Mouse (Mus musculus): ENCODE data around the gene Dact2. TPM values are rescaled to one million over a fixed set of nuclear protein-coding genes. Genes with fewer than 3 reads are reported as not detected.

The Dact2 gene
- total and polyA plus RNA-seq, 3 experiments, result not detected

DNA sequence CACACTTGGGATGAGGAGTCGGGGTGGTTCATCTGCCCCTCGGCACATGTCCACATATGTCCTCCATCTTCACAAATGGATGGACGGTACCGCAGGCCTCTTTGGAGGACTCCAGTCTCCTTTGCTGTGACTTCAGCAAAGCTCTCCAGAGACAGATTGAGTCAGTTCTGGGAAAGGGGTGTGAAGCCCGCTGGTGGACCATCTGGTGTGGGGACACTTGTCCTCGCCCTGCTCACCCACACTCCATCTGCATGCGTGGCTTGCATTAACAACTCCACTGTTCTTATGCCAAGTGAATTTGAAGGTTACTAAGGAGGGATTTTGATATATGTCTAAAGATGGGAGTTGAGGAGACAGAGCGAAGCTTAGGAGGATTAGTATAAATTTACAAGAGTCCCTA is 43.8 kb upstream of the Dact2 start:
- Histone ChIP-seq H3K27ac (ENCODE audit: insufficient read depth, low read depth) (no peak overlapping the region), H3K4me1 (ENCODE audit: control insufficient read depth in 1 of 2, insufficient read depth in 2 of 2) (no peaks in the 10 kb centered on the region), H3K4me2 (ENCODE audit: insufficient read depth, low read depth, poor library complexity, severe bottlenecking) (no peak overlapping the region), H3K36me3 (replicated peaks in 1 of 2; ENCODE audit: control insufficient read depth in 1 of 2, insufficient read depth in 1 of 2, low read length in 1 of 2) (no peaks in the 10 kb centered on the region), H3K79me2 (replicated peaks; ENCODE audit: control insufficient read depth, extremely low read depth, insufficient read depth, poor library complexity, severe bottlenecking) (no peaks in the 10 kb centered on the region), H3K27me3 (replicated peaks) (peaks cover 71% of the 10 kb centered on the region), H3K9ac (ENCODE audit: insufficient read depth, low read depth) (no peak overlapping the region), H3K4me3 (replicated peaks in 1 of 3; ENCODE audit: low read depth in 2 of 3, low read length in 2 of 3, poor library complexity in 1 of 3) (no peak overlapping the region), H3K9me3 (replicated peaks; ENCODE audit: low read length) (no peaks in the 10 kb centered on the region)
- dilution Hi-C loops (cut with MboI; ENCODE audit: extremely low pct_ligation_motif_present, extremely low pct_unique_long_range_greater_than_20kb, low sequenced_read_pairs), result no loop called here
- no peak for TF ChIP-seq RAD21 (IDR thresholded peaks at IDR 0.05; ENCODE audit: low read depth, low read length)
- no peak for TF ChIP-seq POLR2AphosphoS2 (IDR thresholded peaks at IDR 0.05; ENCODE audit: low read depth, low read length)
- TF ChIP-seq IRF4 (IDR thresholded peaks at IDR 0.05; ENCODE audit: low read depth, low read length), result no peak
- no peak for TF ChIP-seq RCOR1 (conservative IDR thresholded peaks at IDR 0.05; ENCODE audit: low read depth, low read length)
- TF ChIP-seq USF2 (conservative IDR thresholded peaks at IDR 0.05; ENCODE audit: low read depth, low read length), result no peak
- TF ChIP-seq MAZ (IDR thresholded peaks at IDR 0.05; ENCODE audit: low read depth, low read length), result no peak
- no peak for TF ChIP-seq NELFE (IDR thresholded peaks at IDR 0.05; ENCODE audit: low read depth, low read length)
- TF ChIP-seq BHLHE40 (IDR thresholded peaks at IDR 0.05; ENCODE audit: low read depth, low read length), result no peak
- no peak for TF ChIP-seq HCFC1 (IDR thresholded peaks at IDR 0.05; ENCODE audit: low read depth, low read length)
- in situ Hi-C loops (cut with MboI; ENCODE audit: low pct_ligation_motif_present, low pct_unique_long_range_greater_than_20kb, low sequenced_read_pairs), result no loop called here
- no peak for DNase-seq (ENCODE audit: extremely low read depth)

- no peak for TF ChIP-seq ZC3H11A (IDR thresholded peaks at IDR 0.05; ENCODE audit: low read depth, low read length)
- TF ChIP-seq SIN3A (IDR thresholded peaks at IDR 0.05; ENCODE audit: low read length), result no peak
- TF ChIP-seq POLR2AphosphoS2 (IDR thresholded peaks at IDR 0.05; ENCODE audit: low read depth, low read length), result no peak
- TF ChIP-seq ETS1 (conservative IDR thresholded peaks at IDR 0.05; ENCODE audit: low read depth, low read length), result no peak
- no peak for TF ChIP-seq PAX5 (IDR thresholded peaks at IDR 0.05; ENCODE audit: low read length)
- TF ChIP-seq MAFK (IDR thresholded peaks at IDR 0.05; ENCODE audit: insufficient replicate concordance, low read length), result no peak
- no peak for TF ChIP-seq HCFC1 (IDR thresholded peaks at IDR 0.05; ENCODE audit: low read depth, low read length)
- TF ChIP-seq TCF12 (IDR thresholded peaks at IDR 0.05; ENCODE audit: low read depth, low read length), result no peak
- TF ChIP-seq UBTF (IDR thresholded peaks at IDR 0.05; ENCODE audit: low read depth, low read length), result no peak
- no peak for TF ChIP-seq MXI1 (IDR thresholded peaks at IDR 0.05; ENCODE audit: low read depth, low read length)
- no peak for TF ChIP-seq MEF2A (IDR thresholded peaks at IDR 0.05; ENCODE audit: borderline replicate concordance, low read depth, low read length)
- TF ChIP-seq EP300 (IDR thresholded peaks at IDR 0.05; ENCODE audit: low read length), result no peak
- TF ChIP-seq TBP (conservative IDR thresholded peaks at IDR 0.05; ENCODE audit: low read depth, low read length), result no peak
- no peak for TF ChIP-seq RAD21 (IDR thresholded peaks at IDR 0.05; ENCODE audit: low read depth, low read length)
- no peak for TF ChIP-seq ZMIZ1 (IDR thresholded peaks at IDR 0.05; ENCODE audit: low read depth, low read length)
- TF ChIP-seq KAT2A (IDR thresholded peaks at IDR 0.05; ENCODE audit: insufficient replicate concordance, low read length), result no peak
- no peak for TF ChIP-seq USF2 (conservative IDR thresholded peaks at IDR 0.05; ENCODE audit: low read depth, low read length)
- H3K4me1 ChIP-seq (ENCODE audit: control insufficient read depth in 1 of 2, insufficient read depth in 2 of 2), result no peaks in the 10 kb centered on the region
- H3K27ac ChIP-seq (ENCODE audit: insufficient read depth, low read depth), result no peak overlapping the region
- H3K36me3 ChIP-seq (replicated peaks in 1 of 2; ENCODE audit: control insufficient read depth in 1 of 2, insufficient read depth in 1 of 2, low read length in 1 of 2), result no peaks in the 10 kb centered on the region
- dilution Hi-C loops (cut with MboI; ENCODE audit: extremely low pct_ligation_motif_present, extremely low pct_unique_long_range_greater_than_20kb, low sequenced_read_pairs), result no loop called here
- in situ Hi-C loops (cut with MboI; ENCODE audit: low pct_ligation_motif_present, low pct_unique_long_range_greater_than_20kb, low sequenced_read_pairs), result no loop called here
- no peak for DNase-seq (ENCODE audit: extremely low read depth)
- no peak overlapping the region for H3K9ac ChIP-seq (ENCODE audit: insufficient read depth, low read depth)
- H3K79me2 ChIP-seq (replicated peaks; ENCODE audit: control insufficient read depth, extremely low read depth, insufficient read depth, poor library complexity, severe bottlenecking), result no peaks in the 10 kb centered on the region
- H3K9me3 ChIP-seq (replicated peaks; ENCODE audit: low read length), result no peaks in the 10 kb centered on the region
- peaks cover 74% of the 10 kb centered on the region for H3K27me3 ChIP-seq (replicated peaks)
- H3K4me3 ChIP-seq (replicated peaks in 1 of 3; ENCODE audit: low read depth in 2 of 3, low read length in 2 of 3, poor library complexity in 1 of 3), result no peak overlapping the region
- no peak overlapping the region for H3K4me2 ChIP-seq (ENCODE audit: insufficient read depth, low read depth, poor library complexity, severe bottlenecking)
Observed at GRCm38 (mm10) chr17:14246266-14246665, 42.2 kb upstream of the Dact2 start.

All from CH12.LX (cell line).